Mouse (Mus musculus): ENCODE data around the gene Lpo.

Gene Lpo

DNA sequence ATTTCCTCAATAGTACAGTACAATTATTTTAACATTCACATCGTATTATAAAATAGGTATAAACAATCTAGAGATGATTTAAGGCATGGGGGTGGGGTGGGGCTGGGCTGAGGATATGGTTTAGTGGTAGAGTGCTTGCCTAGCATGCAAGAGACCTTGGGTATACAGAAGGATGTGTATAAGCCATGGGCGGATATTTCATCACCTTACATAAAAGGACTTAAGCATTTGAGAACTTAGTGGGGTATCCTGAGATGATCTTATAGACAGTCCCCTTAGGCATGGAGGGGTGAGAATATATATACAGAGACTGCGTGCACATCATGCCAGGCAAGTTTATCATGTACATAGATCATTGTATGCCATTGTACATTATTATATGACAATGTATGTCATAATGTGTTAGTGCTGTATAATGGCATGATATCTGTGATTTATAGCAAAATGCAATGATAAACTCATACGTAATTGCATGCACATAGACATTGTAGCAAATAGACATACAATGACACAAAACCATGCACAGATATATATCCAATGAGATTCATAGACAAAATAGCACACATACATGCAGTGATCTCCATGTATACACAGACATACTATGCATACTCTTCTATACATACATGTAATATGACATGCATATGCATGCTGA lies 69.0 kb downstream of the Lpo start:
- no peak for DNase-seq (ENCODE audit: low spot score in 2 of 2)

DNA sequence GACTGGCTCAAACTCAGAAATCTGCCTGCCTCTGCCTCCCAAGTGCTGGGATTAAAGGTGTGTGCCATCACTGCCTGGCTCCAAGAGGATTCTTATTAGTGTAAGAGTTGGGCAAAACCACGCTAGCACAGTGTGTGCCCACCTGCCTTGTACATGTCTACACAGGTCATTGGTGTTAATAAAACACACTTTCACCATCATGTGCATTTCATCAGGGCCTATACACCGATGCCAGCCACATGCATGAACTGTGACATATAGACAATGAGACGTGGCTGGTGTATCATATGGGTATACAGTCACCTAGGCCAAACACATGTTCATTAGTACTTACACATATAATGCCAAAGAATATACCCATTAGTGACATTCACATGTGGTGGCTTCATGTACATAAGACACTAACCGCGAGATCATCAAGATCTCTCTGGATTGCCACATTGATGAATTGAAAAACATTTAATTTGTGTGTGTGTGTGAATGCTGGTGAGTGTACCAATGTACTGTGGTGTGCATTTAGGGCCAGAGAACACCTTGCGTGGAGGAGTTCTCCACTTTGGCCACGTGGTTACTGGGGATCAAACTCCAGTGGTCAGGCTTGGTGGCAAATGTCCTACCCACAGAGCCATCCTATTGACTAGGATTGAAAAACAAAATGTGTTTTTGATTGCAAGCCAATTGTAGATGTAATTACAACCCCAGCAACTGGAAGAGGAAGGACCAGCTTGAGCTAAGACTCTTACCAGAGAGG lies 69.8 kb downstream of the Lpo start:
- DNase-seq (ENCODE audit: low spot score in 2 of 2), result no peak

DNA sequence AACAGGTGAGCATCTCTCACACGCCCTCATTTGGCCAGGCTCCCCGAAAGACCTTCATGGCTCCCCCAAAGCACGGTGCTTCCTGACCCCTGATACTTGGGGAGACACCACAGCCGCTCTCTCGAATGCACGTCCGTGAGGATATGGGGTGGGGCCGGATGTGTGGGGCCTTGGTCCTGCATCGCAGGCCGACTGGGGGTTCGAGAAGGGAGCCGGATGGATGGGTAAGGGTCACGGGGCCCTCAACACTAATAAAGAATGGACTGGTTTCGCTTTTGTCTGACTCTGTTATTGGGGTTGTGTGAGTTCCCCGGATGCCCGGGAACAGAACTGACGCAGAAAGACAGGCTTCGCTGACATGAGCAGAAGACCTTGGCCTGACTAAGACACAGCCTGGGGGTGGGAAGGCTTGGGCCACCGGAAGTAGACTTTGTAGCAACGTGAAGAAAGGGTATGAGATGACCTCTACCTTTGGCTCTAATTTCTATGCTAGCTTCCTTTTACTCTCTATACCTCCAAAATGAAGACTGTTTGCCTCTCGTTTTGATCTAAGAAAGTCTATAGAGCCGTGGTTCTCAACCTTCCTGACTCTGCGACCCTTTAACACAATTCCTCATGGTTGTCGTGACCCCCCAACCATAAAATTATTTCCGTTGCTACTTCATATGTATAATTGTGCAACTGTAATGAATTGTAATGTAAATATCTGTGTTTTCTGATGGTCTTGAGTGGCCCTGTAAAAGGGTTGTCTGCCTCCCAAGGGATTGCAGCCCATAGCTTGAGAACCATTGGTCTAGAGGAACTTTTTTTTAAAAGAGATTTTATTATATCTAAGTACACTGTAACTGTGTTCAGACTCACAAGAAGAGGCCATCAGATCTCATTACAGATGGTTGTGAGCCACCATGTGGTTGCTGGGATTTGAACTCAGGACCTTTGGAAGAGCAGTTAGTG lies 70.8 kb downstream of the Lpo start:
- DNase-seq (ENCODE audit: low spot score in 2 of 2), result no peak

All from right cerebral cortex, postnatal 36 days (tissue).